Mouse (Mus musculus) embryonic facial prominence, embryonic 10.5 days (tissue): ENCODE data around the gene 1700013F07Rik. TPM values are rescaled to one million over a fixed set of nuclear protein-coding genes. Genes with fewer than 3 reads are reported as not detected.
A peak's percentile ranks its signal among the peaks of the same experiment; 100 is the strongest.

Source experiments
- DNase-seq: peaks from one replicate; pipeline ENCODE4 v3.0.0-alpha.2; 2017; ENCODE audit warnings: low spot score
- H3K27ac ChIP-seq: fragments of 300-500 bp; sonication (generic); replicated peaks from 2 replicates; pipeline ENCODE4 v1.5.1; 2016; ENCODE audit warnings: mild to moderate bottlenecking
- H3K27me3 ChIP-seq: fragments of 300-500 bp; sonication (generic); replicated peaks from 2 replicates; pipeline ENCODE4 v1.6.1; 2016; ENCODE audit warnings: low read depth, mild to moderate bottlenecking; ENCODE audit not compliant: poor library complexity, severe bottlenecking
- H3K36me3 ChIP-seq: fragments of 300-500 bp; sonication (generic); replicated peaks from 2 replicates; pipeline ENCODE4 v1.6.1; 2016; ENCODE audit warnings: mild to moderate bottlenecking, moderate library complexity
- H3K4me1 ChIP-seq: fragments of 300-500 bp; sonication (generic); 2 replicates; pipeline ENCODE4 v1.6.1; 2016
- H3K4me3 ChIP-seq: fragments of 300-500 bp; sonication (generic); 2 replicates; pipeline ENCODE4 v1.5.1; 2016; ENCODE audit warnings: mild to moderate bottlenecking, moderate library complexity
- H3K9me3 ChIP-seq: fragments of 300-500 bp; sonication (generic); 2 replicates; pipeline ENCODE4 v1.6.1; 2016; ENCODE audit warnings: mild to moderate bottlenecking
- WGBS: fragments of 180-500 bp; shearing (Covaris S2); methylation state at CpG from one replicate; pipeline ENCODE4 v1.1.7; 2016; 5-methylcytosine and 5-hydroxymethylcytosine counted together
- microRNA-seq: library from miRNA; unstranded; fragments of <30 nt; microRNA quantifications from one replicate; pipeline ENCODE4, GENCODE M21; 2017
- polyA plus RNA-seq: library from polyadenylated mRNA; unstranded; fragments of >200 nt; fragmentation: Nextera tagmentation; extraction: Ambion mirVana; gene quantifications from 2 replicates; pipeline ENCODE4 v1.2.1, GENCODE M21; 2016

Gene 1700013F07Rik
- polyA plus RNA-seq, 1 experiment from 2014 or later = not detected

GRCm38 (mm10) chr3:108590786-108591529 is 57.0 kb downstream of the 1700013F07Rik start, which contains the start of gene Wdr47:
Wdr47 (plus strand) TSS chr3:108591279.
- Histone ChIP-seq H3K9me3 (no peaks in the 10 kb centered on the region), H3K4me3 (peak within 1 kb of the TSS; percentile 92), H3K36me3 (no peaks in the 10 kb centered on the region), H3K27me3 (no peaks in the 10 kb centered on the region), H3K4me1 (peaks cover 12% of the 10 kb centered on the region), H3K27ac (peak within 1 kb of the TSS; percentile 83)
- WGBS = 6% methylated on average over 44 of the region's 44 CpGs
- DNase-seq = peak; percentile 98

GRCm38 (mm10) chr3:108591530-108592522 is 57.9 kb downstream of the 1700013F07Rik start:
- Histone ChIP-seq H3K4me1 (peaks cover 12% of the 10 kb centered on the region), H3K27ac (peak overlapping the region; percentile 83), H3K36me3 (no peaks in the 10 kb centered on the region), H3K27me3 (no peaks in the 10 kb centered on the region), H3K4me3 (peak overlapping the region; percentile 92), H3K9me3 (no peaks in the 10 kb centered on the region)
- no peak for DNase-seq
- WGBS = under 1% methylated on average over 61 of the region's 61 CpGs

Small RNA genes lying within 50 kb of the gene (microRNA-seq; reads per million reads assigned to microRNA genes)
- gene Gm22860 = not detected

Other genes starting within 250 kb of the 1700013F07Rik start
- gene Mybphl, start 169.2 kb upstream of the 1700013F07Rik start, polyA plus RNA-seq = 0.22 TPM in 1 of 2 replicates, not detected in the other
- 97.9 and 100.0 TPM in 2 replicates for gene Psrc1, start 150.3 kb upstream of the 1700013F07Rik start, polyA plus RNA-seq
- gene Celsr2, start 118.6 kb upstream of the 1700013F07Rik start, polyA plus RNA-seq = 10.2 and 20.1 TPM in 2 replicates
- gene Sars, start 88.9 kb upstream of the 1700013F07Rik start, polyA plus RNA-seq = 132 and 139 TPM in 2 replicates
- gene 5330417C22Rik, start 2.4 kb downstream of the 1700013F07Rik start, polyA plus RNA-seq = 0.40 and 0.64 TPM in 2 replicates
- gene Tmem167b, start 28.3 kb downstream of the 1700013F07Rik start, polyA plus RNA-seq = 31.0 and 33.0 TPM in 2 replicates
- 50.8 and 52.7 TPM in 2 replicates for gene Taf13, start 37.5 kb downstream of the 1700013F07Rik start, polyA plus RNA-seq
- gene Wdr47, start 57.1 kb downstream of the 1700013F07Rik start, polyA plus RNA-seq = 11.3 and 14.0 TPM in 2 replicates
- 66.6 and 68.2 TPM in 2 replicates for gene Clcc1, start 119.8 kb downstream of the 1700013F07Rik start, polyA plus RNA-seq
- 76.0 and 80.2 TPM in 2 replicates for gene Gpsm2, start 188.2 kb downstream of the 1700013F07Rik start, polyA plus RNA-seq
- gene Aknad1, start 205.5 kb downstream of the 1700013F07Rik start, polyA plus RNA-seq = 0.06 TPM in 1 of 2 replicates, not detected in the other